Mouse (Mus musculus) left cerebral cortex, adult 8-10 months (tissue): ENCODE measurements at regions not wholly inside any gene's neighbourhood (a gene's known extent, or its start where the extent isn't known, plus 50 kb on each side); places are given as distances from the start of the nearest gene placed in this dataset.

Experiments used
- DNase-seq, 2 experiments: peaks; one replicate each; pipeline ENCODE4 v3.0.0; 2022; ENCODE audit warnings: low spot score in 2 of 2

DNA sequence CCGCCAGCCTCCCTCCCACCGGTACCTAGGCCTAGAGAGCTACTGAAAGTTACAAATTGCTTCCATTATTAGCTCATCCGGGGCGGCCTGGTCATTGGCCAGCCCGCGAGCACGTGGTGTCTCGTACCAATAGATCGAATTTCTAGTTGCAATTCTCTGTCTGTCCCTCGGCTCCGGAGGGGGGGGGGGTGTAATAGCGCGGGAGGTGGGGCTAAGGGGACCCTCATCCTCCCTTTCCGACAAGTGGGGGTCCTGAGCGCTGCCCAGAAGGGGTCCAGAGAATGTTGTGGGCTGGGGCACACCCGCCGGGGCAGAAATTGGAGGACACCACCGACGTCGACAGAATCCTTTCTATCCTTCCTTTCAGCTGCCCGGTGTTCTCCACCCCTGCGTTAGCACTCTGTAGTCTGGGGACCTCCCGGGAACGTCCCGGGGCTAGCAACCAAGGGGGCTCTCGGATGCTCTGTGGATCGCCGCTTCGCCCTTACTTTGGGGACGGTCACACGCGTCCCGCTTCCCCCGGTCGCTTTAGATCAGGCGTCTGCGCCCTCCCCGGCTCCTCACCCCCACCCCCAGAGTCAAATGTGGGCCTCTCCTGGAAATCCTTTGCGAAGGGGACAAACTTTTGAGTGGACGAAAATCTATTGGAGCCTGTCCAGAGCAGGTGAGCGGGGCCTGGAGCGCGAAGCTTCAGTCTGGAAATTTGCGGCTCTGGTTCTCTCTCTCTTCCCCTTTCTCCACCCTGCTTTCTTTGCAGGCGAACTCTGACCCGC, 64.6 kb downstream of the Smug1 start:
- DNase-seq: no peak

DNA sequence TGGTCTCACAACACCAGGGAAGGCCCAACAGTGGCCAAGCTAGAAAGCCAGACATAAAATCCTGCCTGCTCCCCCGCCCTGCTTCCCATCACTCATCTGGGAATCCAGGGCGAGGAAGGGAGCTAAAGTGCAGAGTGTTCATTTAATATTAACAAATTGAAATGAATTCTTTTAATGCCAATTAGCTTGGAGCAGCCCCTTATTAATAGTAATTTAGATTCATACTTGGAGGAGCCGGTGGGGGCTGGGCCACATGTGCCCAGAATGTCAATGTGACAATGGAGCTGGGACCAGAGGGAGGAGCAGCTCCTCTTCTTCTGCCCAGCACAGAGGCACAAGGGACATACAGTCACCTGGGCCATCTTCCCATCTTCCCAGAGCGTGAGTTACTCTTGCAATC, 66.8 kb downstream of the Smug1 start:
- no peak for DNase-seq

DNA sequence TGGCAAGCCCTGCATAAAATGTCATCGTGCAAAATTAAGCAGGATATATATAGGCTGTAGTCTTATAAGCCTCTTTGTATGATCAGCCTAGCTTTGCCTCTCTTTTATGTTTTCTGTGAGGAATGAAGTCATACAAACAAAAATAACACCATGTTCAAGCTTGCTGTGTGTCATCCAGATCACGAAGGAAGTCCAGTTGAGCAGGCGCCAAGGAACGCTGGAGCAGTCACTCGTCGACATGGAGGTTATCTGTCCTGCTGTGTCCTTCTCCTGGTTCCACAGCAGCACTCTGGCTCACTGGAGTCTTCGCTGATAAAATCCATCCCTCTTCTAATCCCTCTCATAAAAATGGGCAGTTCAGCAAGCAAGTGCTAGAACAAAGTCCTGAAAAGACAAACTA, 72.4 kb downstream of the Smug1 start:
- DNase-seq: no peak

DNA sequence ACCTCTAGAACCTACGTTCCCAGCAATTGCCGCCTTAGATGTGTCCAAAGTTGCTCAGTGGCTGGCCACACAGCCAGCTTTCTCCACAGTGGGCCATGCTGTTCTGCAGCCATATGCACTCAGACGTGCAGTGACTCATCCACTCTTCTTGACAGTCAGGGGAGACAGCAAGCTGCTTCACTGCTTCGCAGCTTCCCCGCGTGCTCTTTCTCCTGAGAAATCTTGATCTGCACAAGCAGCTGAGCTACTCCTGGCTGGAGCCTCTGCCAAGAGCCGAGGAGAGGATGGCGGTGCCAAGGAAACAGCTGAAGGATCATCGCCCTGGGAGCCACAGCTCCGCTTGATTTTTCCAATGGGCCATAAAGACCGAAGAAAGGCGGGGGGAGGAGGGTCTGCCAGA, 73.2 kb downstream of the Smug1 start:
- peak; percentile 16 to 85 for DNase-seq

DNA sequence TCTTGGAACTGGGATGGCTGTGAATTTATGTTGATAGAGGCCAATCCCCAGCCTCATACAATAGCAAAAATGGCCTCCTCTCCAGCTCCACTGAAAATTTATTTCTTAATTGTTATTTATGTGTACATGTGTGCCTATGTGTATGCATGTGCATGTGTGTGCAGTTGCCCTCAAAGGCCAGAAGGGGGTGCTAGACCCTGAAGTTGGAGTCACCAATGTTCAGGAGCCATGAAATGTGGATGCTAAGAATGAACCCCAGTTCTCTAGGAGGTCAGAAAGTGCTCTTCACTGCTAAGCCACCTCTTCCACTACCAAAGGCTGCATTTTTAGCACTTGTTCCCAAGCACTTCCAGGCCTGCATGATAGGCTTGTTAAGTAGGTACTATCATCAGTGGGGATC, 73.8 kb downstream of the Hoxc4 start:
- no peak for DNase-seq

DNA sequence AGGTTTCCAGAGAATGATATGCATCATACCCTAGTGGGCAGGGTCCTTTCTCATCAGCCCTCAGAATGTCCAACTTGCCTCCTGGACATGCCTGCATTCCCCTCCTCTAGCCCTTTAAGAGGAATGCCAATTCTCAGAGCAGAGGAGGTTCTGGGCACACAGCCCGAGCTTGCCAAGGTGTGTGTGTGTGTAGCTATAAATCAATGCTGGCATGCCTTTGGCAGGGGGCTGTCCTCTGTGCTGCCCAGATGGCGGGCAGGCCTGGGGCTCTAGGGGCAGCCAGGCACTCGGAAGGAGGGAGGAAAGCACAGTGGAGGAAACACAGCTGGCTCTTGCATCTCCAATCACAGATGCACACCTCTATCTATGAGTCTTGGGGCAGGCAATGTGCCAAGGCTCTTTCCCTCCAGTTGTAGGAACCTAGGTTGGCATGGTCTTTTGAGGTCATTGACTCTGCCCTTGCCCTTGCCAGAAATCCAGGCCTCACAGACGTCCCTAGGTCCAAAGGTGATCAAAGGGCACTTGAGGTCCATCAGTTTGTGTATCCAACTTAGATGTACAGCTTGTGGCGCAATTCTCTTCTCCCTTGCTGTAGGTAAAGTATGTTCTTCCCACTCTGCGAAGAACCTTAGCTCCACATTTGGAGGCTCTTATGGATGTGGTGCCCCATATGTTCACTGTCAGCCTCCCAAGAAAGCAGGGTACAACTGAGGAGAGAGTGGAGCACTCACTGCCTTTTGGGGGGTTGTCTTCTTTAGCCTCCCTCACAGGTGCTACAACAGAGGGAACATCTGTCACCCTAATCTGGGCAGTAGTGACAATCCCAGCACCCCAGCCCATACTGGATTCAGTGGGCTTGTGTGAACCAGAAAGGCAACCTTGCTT, 71.8 kb downstream of the Hoxc4 start:
- DNase-seq: peak in 1 of 2 experiments; percentile 36

DNA sequence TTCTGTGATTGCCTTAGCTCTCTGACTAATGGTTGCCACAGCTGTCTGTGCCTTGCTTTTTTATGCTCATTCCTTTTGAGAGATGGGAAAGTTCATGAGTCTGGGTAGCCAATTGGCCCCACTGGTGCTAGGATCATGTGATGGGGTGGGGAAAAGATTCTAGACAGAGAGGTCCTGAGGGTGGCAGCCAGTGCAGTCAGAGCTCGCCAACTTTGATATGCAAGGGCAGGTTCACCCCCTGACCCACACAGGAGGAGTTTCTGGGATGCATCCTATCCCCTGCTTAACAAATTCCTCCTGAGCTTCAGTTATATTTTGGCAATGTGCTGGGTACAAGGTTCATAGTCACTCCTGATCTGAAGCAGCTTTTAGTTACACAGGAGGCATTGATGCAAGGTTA, 71.1 kb downstream of the Hoxc4 start:
- DNase-seq: no peak

DNA sequence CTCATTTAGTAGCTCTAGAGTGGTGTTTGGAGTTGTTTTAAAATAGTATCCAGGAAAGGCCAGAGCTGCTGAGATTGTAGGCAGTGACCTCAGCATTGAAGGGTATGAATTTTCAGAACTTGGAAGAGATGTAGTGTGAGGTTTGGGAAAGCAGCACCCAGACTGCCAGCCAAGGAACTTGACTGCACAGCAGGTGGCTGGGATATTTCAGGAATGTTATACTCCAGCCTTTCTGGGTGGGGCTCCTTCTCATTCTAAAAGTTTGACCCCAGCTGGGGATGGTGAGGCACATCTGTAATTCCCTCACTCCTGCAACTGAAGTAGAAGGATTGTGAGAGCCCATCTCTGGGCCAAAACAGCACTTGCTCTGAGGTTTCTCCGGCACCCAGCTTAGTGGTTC, 70.7 kb downstream of the Hoxc4 start:
- no peak for DNase-seq

DNA sequence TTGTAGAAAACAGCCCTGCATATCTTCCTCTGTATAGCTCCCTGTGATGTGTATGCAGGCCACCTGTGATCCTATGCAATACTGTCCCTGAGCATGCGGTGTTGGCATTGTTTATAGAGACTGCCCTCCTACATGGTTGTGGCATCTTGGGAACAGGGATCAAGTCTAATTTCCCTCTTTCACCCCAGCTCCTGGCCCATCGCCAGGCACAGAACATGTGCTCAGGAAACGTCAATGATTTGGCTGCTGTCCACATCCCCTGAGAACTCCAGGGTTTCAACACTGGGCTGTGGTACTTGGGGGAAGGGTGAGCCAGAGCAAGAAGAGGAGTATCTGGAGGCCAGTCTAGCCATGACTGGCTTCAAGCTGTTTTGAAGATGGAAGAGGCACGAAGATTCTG, 68.5 kb downstream of the Hoxc4 start:
- peak in 1 of 2 experiments; percentile 19 for DNase-seq

DNA sequence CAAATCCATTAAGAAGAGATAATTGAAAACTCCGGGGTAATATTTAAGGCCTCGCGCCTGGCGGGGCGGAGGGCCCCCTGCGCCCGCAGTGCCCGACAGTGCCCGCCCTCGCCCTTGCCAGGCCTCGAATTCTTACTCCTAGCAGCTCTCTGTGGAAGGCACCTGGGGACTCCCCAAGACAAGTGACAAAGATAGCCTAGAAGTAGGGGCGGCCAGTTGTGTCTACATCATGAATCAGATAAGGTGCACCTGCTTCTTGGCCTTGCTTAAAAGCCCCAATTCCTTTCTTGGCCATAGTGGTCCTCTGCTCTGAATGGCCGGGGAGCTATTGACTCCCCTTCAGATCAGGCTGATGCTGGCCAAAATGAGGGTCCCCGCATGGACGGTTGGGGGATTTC, 67.9 kb downstream of the Hoxc4 start:
- no peak for DNase-seq
